Mouse (Mus musculus) cortical plate, adult 2 months (tissue): ENCODE data around the gene Ggps1. TPM values are rescaled to one million over a fixed set of nuclear protein-coding genes. Genes with fewer than 3 reads are reported as not detected.

Experiments
- H3K27ac ChIP-seq: fragments of 200-500 bp; 2 replicates; pipeline ENCODE4 v1.5.1; 2012; ENCODE audit warnings: low read length, control low read depth, inconsistent platforms; ENCODE audit not compliant: insufficient read depth
- H3K4me1 ChIP-seq: fragments of 200-500 bp; 2 replicates; pipeline ENCODE4 v1.6.1; 2011; ENCODE audit warnings: low read length; ENCODE audit not compliant: control insufficient read depth, insufficient read depth
- H3K4me3 ChIP-seq: fragments of 200-500 bp; 2 replicates; pipeline ENCODE4 v1.5.1; 2011; ENCODE audit warnings: mild to moderate bottlenecking, low read length, control low read depth; ENCODE audit not compliant: insufficient read depth
- CTCF ChIP-seq: fragments of 200-500 bp; IDR thresholded peaks from 2 replicates; pipeline ENCODE4 v1.5.1; 2011; ENCODE audit warnings: mild to moderate bottlenecking, control low read depth, low read length; ENCODE audit not compliant: insufficient read depth; ENCODE audit errors: extremely low read depth
- POLR2A ChIP-seq: fragments of 200-500 bp; IDR thresholded peaks from 2 replicates; pipeline ENCODE4 v1.6.1; 2011; ENCODE audit warnings: mild to moderate bottlenecking, low read length, control low read depth; ENCODE audit not compliant: insufficient read depth; ENCODE audit errors: extremely low read depth
- polyA plus RNA-seq: library from polyadenylated mRNA; depleted of rRNA; stranded (reverse); fragments of >200 nt; gene quantifications from 2 replicates; pipeline ENCODE4 v1.2.3, GENCODE M21; 2012

Ggps1 gene
- polyA plus RNA-seq, 1 experiment = 47.4 TPM

DNA sequence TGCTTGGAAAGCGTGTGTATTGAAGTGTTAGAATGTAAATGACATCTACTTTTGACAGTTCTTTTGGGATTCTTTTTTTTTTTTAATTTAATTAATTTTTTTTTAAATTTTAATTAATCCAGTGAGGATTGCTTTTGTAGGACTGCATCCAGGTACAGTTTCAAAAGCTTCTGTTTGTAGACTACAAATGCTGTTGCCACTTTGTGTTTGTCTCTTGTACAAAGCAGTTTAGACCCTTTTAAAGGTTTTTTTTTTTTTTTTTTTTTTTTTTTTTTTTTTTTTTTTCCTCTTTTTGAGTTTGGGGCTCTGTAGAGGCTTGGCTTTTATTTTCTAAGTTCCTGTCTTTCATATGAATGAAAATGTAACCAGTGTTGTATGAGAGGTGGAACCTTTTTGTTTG, 2.4 kb upstream of the Ggps1 start:
- Histone ChIP-seq H3K4me1 (no peaks in the 10 kb centered on the region), H3K27ac (no peak overlapping the region), H3K4me3 (no peak overlapping the region; the same call in 1 of the 2 replicates)
- TF ChIP-seq POLR2A (no peak), CTCF (no peak)

DNA sequence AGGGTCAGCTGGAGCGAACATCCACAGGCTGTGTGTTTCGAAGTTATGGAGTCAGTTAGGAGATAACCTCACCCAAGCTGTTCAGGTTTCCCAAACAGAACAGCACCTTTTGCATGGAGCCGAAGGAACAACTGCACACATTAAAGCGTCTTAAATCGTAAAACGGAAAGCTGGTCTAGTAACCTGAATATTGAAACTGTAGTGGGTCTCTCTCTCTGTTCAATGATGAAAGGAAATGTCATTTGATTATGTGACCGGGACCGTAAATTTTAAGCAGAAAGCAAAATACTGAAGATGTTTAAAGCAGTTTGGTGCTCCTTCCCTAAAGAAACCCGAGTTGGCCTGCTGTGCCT, 1.7 kb upstream of the Ggps1 start:
- H3K4me1 ChIP-seq = no peaks in the 10 kb centered on the region
- no peak for TF ChIP-seq CTCF
- no peak for TF ChIP-seq POLR2A
- H3K27ac ChIP-seq = no peak overlapping the region

DNA sequence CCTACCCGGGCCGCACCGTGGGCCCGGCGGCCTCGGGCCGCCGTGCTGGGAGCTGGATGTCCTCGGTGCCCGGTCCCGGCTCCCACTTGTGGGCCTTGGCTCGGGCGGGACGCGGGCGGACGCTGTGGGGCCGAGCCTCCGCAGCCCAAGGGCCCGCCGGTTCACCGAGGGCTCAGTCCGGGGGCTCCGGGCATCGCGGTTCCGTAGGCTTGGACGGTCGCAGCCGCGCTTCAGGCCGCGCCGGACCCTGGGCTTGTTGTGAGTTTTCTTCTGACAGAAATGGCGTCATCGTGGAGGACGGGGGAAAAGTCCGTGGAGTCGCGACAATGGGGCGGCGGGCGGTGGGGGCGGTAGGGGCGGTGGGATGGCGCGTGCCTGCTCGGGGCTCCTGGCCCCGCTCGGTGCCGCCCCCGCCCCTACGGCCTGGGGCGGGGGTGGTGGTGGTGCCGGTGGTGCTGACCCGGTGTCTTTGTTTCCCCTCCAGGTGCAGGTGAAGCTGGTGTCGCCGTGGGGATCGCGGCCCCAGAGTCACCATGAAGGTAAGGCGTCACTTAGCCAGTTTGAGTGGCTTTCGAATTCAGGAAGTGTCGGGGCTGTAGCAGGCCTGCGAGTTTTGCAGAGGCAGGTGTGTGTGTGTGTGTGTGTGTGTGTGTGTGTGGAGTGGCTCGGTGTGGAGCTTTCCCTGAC, 1.2 kb upstream of the Ggps1 start:
- Histone ChIP-seq H3K4me3 (peak overlapping the region; percentile 77), H3K4me1 (no peaks in the 10 kb centered on the region), H3K27ac (peak overlapping the region; percentile 72; the same call in 1 of the 2 replicates)
- no peak for TF ChIP-seq POLR2A
- TF ChIP-seq CTCF = no peak

More for the DNA sequence above, 1.7 kb upstream of the Ggps1 start:
- H3K4me3 ChIP-seq = peak overlapping the region; percentile 77

DNA sequence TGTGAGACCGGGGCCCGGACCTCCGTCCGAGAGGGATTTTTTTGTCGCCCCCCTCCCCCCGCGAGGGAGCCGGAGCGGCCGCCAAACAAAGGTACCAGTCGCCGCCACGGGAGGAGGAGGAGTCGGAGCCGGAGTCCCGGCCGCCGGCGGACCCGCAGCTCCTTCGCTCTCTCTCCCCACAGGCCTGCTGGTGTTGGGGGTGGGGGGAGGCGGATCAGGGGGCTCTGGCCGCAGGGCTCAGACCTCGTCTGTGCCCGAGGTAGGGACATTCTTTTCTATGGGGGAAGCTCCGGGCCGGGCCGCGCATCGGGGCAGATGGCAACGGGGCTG, 619 bp upstream of the Ggps1 start:
- Histone ChIP-seq H3K4me3 (peak overlapping the region; percentile 77), H3K4me1 (no peaks in the 10 kb centered on the region), H3K27ac (peak overlapping the region; percentile 51)
- TF ChIP-seq CTCF (no peak), POLR2A (no peak)

DNA sequence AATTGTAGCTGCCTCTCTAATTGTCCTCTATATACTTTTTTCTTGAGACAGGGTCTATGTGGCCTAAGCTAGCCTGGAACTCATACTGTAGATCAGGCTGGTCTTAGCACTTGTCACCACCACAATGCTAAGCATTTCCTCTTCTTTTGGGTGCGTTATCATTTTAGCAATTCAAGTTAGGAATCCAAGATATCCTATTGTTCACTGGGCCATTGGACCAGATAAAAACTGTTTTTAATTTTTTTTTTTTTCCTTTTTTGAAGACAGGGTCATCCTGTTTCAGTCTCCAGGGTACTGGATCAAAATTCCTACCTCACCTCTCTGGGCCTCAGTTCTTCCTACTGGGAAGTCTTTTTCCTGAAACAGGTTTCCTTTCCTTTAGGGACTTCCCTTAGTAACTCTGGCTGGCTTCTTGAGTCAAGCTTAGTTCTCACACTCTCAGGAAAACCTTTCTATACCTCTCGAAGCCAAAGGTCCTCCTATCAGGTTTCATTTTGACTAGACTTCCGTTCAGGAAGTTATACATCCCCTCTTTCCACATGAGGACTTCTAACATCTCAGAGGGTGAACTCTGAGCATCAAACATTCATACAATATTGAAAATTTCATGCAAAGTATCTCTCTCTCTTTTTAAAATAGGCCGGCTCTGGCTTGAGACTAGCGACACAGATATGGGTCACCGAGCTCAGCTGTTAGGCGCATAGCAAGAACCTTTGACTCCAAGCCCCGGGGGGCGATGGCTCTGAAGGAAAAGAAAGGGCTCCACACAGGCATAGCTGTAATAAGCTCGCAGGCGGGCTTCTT, 877 bp downstream of the Ggps1 start:
- Histone ChIP-seq H3K4me3 (peak overlapping the region; percentile 35), H3K27ac (peak overlapping the region; percentile 5; the same call in 1 of the 2 replicates), H3K4me1 (no peaks in the 10 kb centered on the region)
- TF ChIP-seq CTCF = no peak
- TF ChIP-seq POLR2A = no peak

DNA sequence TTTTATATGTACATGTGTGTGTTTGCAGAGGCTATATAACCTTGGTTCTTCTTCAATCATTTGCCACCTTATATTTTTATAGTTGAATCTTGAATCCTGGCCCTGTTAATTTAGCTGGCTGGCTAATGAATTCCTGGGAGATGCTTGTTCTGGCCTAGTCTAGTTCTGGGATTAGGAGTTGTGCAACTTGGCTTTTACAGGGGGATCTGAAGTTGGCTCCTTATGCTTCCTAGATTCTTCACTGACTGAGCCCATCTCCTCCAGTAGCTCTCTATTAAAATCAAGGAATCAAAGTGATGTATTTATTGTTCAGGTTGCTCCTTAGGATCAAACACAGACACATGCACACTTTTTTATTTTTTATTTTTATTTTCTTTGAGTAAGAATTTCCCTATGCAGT, 3.7 kb downstream of the Ggps1 start:
- H3K4me3 ChIP-seq = no peak overlapping the region
- TF ChIP-seq CTCF (no peak), POLR2A (no peak)
- H3K27ac ChIP-seq = no peak overlapping the region
- no peaks in the 10 kb centered on the region for H3K4me1 ChIP-seq

DNA sequence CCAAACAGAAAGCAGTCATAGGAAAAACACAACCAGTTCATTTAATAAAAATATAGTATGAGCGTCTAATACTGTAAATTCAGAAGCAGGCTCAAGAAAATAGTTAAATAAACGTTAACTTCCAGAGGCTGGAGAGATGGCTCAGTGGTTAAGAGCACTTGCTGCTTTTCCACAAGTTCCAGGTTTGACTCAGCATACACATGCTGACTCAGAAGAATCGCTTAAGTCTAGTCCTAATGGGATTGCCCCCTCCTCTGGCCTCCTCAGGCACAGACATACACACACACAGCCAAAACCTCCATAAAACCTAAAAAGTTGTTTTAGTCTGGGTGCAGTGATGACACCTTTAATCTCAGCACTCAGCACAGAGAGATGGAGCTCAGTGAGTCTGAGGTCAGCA, 6.5 kb downstream of the Ggps1 start:
- Histone ChIP-seq H3K4me1 (no peaks in the 10 kb centered on the region), H3K27ac (no peak overlapping the region), H3K4me3 (no peak overlapping the region)
- TF ChIP-seq CTCF = no peak

DNA sequence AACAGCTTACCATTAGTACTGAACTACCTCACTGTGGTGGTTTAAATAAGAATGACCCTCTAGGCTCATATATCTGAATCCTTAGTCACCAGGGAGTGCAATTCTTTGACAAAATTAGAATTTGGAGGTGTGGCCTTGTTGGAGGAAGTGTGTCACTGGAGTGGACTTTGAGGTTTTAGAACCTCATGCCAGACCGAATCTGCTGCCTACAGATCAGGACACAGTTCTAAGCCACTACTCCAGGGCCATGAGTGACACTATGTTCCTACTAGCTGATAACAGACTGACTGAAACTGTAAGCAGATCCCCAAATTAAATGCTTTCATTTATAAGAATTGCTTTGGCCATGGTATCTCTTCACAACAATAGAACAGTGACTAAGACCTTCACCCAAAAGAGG, 13.4 kb downstream of the Ggps1 start:
- no peak for TF ChIP-seq CTCF
- no peak for TF ChIP-seq POLR2A
- Histone ChIP-seq H3K27ac (no peak overlapping the region), H3K4me1 (no peaks in the 10 kb centered on the region), H3K4me3 (no peak overlapping the region)

DNA sequence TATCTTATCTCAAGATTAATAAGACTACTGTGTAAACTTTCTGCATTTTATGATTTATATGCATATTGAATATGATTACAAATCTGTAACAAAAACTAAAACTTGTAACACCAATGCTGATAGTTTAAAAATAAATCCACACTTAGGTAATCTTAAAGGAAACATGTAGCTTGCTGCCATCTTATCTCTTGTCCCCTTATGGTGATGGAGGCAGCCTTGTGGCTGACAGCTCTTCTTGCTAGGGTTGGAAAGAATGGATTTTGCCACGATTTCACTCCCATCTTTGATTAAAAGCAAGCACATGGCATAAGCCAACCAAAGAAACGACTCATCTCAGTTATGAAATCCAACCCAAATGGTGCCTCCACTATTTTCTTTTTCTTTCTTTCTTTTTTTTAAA, 18.8 kb downstream of the Ggps1 start:
- Histone ChIP-seq H3K4me3 (no peak overlapping the region), H3K4me1 (no peaks in the 10 kb centered on the region), H3K27ac (no peak overlapping the region)
- TF ChIP-seq POLR2A = no peak
- TF ChIP-seq CTCF = no peak

DNA sequence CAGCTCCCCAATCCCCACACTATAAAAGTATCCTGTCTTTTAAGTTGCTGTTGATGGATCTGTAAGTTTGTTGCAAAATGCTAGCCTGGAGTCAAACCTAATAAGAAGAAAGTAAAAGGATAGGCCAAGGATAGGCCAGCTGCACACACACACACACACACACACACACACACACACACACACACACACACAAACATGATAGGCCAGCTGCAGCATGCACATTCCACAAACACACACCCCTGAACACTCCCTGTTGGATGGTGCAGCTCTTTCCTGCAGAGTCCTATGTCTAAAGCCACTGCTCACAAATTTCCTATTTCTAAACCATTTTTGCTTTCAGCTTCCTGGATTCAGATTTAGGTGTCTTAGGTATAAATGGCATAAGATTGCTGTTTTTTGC, 19.4 kb downstream of the Ggps1 start:
- Histone ChIP-seq H3K4me1 (no peaks in the 10 kb centered on the region), H3K4me3 (no peak overlapping the region), H3K27ac (no peak overlapping the region)
- TF ChIP-seq POLR2A (no peak), CTCF (no peak)
